Comparison of ENCODE assay signal across 13 mouse cellular contexts in genomic region chr5:62205384-62205783, GRCm38 (mm10).
"Had no signal": no experiment of that assay in that cellular context is flagged by ENCODE, and none has a peak within 500 bp of the region (broad histone marks: within the 10 kb centered on the region; RNA-seq: fewer than 3 reads in every experiment).

No protein-coding gene starts in this region.

- H3K9ac ChIP-seq: limb, embryonic 12.5 days; liver, embryonic 13.5 days; liver, postnatal 0 days; lung, embryonic 15.5 days; neural tube, embryonic 15.5 days had no signal

- DNase-seq: kidney, adult 8-10 months; kidney, postnatal 25 days; layer of hippocampus, postnatal 36 days; liver; liver, embryonic 13.5 days; liver, postnatal 0 days; right cerebral cortex, adult 18-20 months; right cerebral cortex, postnatal 25 days; thymus, postnatal 4 days had no signal

- H3K4me1 ChIP-seq: limb, embryonic 12.5 days; liver, embryonic 13.5 days; lung, embryonic 15.5 days; neural tube, embryonic 15.5 days had no signal

- H3K36me3 ChIP-seq: limb, embryonic 12.5 days; liver, embryonic 13.5 days; lung, embryonic 15.5 days; neural tube, embryonic 15.5 days had no signal

- H3K4me3 ChIP-seq: limb, embryonic 12.5 days; liver, embryonic 13.5 days; lung, embryonic 15.5 days; neural tube, embryonic 15.5 days had no signal

- H3K9me3 ChIP-seq: limb, embryonic 12.5 days; liver, embryonic 13.5 days; lung, embryonic 15.5 days; neural tube, embryonic 15.5 days had no signal

- ATAC-seq: liver, postnatal 0 days; midbrain, embryonic 16.5 days had no signal

- H3K27ac ChIP-seq: limb, embryonic 12.5 days; liver, embryonic 13.5 days; lung, embryonic 15.5 days; neural tube, embryonic 15.5 days had no signal

- H3K4me2 ChIP-seq: limb, embryonic 12.5 days; liver, embryonic 13.5 days; lung, embryonic 15.5 days; neural tube, embryonic 15.5 days had no signal

- H3K27me3 ChIP-seq: limb, embryonic 12.5 days; liver, embryonic 13.5 days; lung, embryonic 15.5 days; neural tube, embryonic 15.5 days had no signal
